Mouse (Mus musculus) CH12.LX (cell line): ENCODE data around the gene Spag17.

Source experiments
- BHLHE40 ChIP-seq: IDR thresholded peaks from 2 replicates; pipeline ENCODE4 v1.6.1; 2011; ENCODE audit warnings: mild to moderate bottlenecking, low read depth, low read length, improper control_type of control experiment
- CHD1 ChIP-seq: IDR thresholded peaks from 2 replicates; pipeline ENCODE4 v1.6.1; 2012; ENCODE audit warnings: low read depth, low read length, improper control_type of control experiment, inconsistent platforms
- CTCF ChIP-seq, 2 experiments: IDR thresholded peaks in 1 of 2; conservative IDR thresholded peaks in 1 of 2; 2 replicates each; pipeline ENCODE4 v1.5.1; 2011 to 2012; ENCODE audit warnings: low read depth in 2 of 2, low read length in 2 of 2, improper control_type of control experiment in 1 of 2, inconsistent platforms in 1 of 2, mild to moderate bottlenecking in 1 of 2, moderate library complexity in 1 of 2
- EP300 ChIP-seq: IDR thresholded peaks from 2 replicates; pipeline ENCODE4 v1.6.1; 2011; ENCODE audit warnings: low read length, improper control_type of control experiment
- HCFC1 ChIP-seq: IDR thresholded peaks from 2 replicates; pipeline ENCODE4 v1.6.1; 2012; ENCODE audit warnings: low read depth, mild to moderate bottlenecking, inconsistent platforms, low read length, improper control_type of control experiment
- MXI1 ChIP-seq: IDR thresholded peaks from 2 replicates; pipeline ENCODE4 v1.6.1; 2011; ENCODE audit warnings: mild to moderate bottlenecking, low read depth, low read length, improper control_type of control experiment
- MYC ChIP-seq: IDR thresholded peaks from 2 replicates; pipeline ENCODE4 v1.6.1; 2011; ENCODE audit warnings: low read depth, mild to moderate bottlenecking, improper control_type of control experiment, low read length
- POLR2A ChIP-seq: IDR thresholded peaks from 2 replicates; pipeline ENCODE4 v1.6.1; 2011; ENCODE audit warnings: low read depth, mild to moderate bottlenecking, improper control_type of control experiment, low read length
- SIN3A ChIP-seq: IDR thresholded peaks from 2 replicates; pipeline ENCODE4 v1.6.1; 2012; ENCODE audit warnings: low read length, improper control_type of control experiment, inconsistent platforms
- UBTF ChIP-seq: IDR thresholded peaks from 2 replicates; pipeline ENCODE4 v1.6.1; 2012; ENCODE audit warnings: low read depth, mild to moderate bottlenecking, inconsistent platforms, low read length, improper control_type of control experiment, moderate library complexity

DNA sequence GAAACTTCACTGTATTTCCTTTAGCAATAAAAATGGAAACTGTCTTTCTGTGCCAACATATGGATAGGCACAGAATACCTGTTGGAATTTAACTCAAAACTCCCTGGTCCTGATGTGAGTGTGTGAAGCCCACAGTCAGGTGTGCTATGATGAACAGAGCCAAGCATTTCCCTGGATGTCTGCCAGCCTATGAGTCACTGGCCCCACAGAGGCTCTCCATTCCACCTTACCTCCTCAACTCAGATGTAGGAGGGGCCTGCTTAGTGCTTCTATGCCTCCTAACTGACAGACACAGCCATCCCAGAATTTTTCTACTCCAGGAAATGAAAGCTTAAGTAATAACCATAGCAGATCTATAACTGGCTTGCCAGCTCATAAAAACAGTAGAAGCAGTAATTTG lies 124.6 kb downstream of the Spag17 start:
- TF ChIP-seq SIN3A (no peak), EP300 (no peak), MXI1 (no peak), BHLHE40 (no peak), HCFC1 (no peak), MYC (no peak), UBTF (no peak), CTCF (conservative IDR thresholded peaks at IDR 0.05 in 1 of 2, IDR thresholded peaks at IDR 0.05 in 1 of 2; ENCODE audit: low read depth in 2 of 2, low read length in 2 of 2) (no peak), CHD1 (no peak), POLR2A (no peak)
